Mouse (Mus musculus) intestine, embryonic 14.5 days (tissue): ENCODE measurements around the gene Opcml. TPM values are rescaled to one million over a fixed set of nuclear protein-coding genes. Genes with fewer than 3 reads are reported as not detected.

Experiments used
- ATAC-seq: fragments of 200-750 bp; cut with Nextera tagmentation; replicated peaks from 2 replicates; pipeline ENCODE4 v1.8.0; 2017; ENCODE audit warnings: low read depth, moderate number of reproducible peaks, moderate TSS enrichment, moderate library complexity; ENCODE audit not compliant: low FRiP score, low TSS enrichment
- DNase-seq: peaks from one replicate; pipeline ENCODE4 v3.0.0-alpha.2; 2018; ENCODE audit warnings: low spot score
- H3K27ac ChIP-seq: fragments of 300-500 bp; sonication (generic); 2 replicates; pipeline ENCODE4 v1.5.1; 2014; ENCODE audit warnings: low read depth, mild to moderate bottlenecking, control low read depth
- H3K27me3 ChIP-seq: fragments of 300-500 bp; sonication (generic); replicated peaks from 2 replicates; pipeline ENCODE4 v1.6.1; 2014; ENCODE audit warnings: low read length, control low read depth; ENCODE audit not compliant: control insufficient read depth, insufficient read depth
- H3K36me3 ChIP-seq: fragments of 300-500 bp; sonication (generic); 2 replicates; pipeline ENCODE4 v1.6.1; 2014; ENCODE audit warnings: low read length, control low read depth; ENCODE audit not compliant: control insufficient read depth, insufficient read depth
- H3K4me1 ChIP-seq: fragments of 300-500 bp; sonication (generic); replicated peaks from 2 replicates; pipeline ENCODE4 v1.6.1; 2014; ENCODE audit warnings: low read length, control low read depth, mixed read lengths; ENCODE audit not compliant: control insufficient read depth, insufficient read depth
- H3K4me2 ChIP-seq: fragments of 300-500 bp; sonication (generic); 2 replicates; pipeline ENCODE4 v1.6.1; 2014; ENCODE audit warnings: low read length
- H3K4me3 ChIP-seq: fragments of 300-500 bp; sonication (generic); 2 replicates; pipeline ENCODE4 v1.5.1; 2014; ENCODE audit warnings: low read depth, low read length, control low read depth, mixed read lengths
- H3K9ac ChIP-seq: fragments of 300-500 bp; sonication (generic); 2 replicates; pipeline ENCODE4 v1.6.1; 2014; ENCODE audit warnings: mild to moderate bottlenecking, low read length
- H3K9me3 ChIP-seq: fragments of 300-500 bp; sonication (generic); 2 replicates; pipeline ENCODE4 v1.6.1; 2016; ENCODE audit warnings: low read length, control low read depth; ENCODE audit not compliant: control insufficient read depth
- WGBS: fragments of 180-500 bp; shearing (Covaris S2); extraction: QIAGEN DNeasy Blood & Tissue Kit; methylation state at CpG from one replicate; pipeline ENCODE4 v1.1.7; 2014; 5-methylcytosine and 5-hydroxymethylcytosine counted together
- polyA plus RNA-seq: library from polyadenylated mRNA; unstranded; fragments of >200 nt; fragmentation: Nextera tagmentation; extraction: Ambion mirVana; gene quantifications from 2 replicates; pipeline ENCODE4 v1.2.1, GENCODE M21; 2014

Gene Opcml
- polyA plus RNA-seq, 1 experiment from 2014 or later: 4.1 TPM

DNA sequence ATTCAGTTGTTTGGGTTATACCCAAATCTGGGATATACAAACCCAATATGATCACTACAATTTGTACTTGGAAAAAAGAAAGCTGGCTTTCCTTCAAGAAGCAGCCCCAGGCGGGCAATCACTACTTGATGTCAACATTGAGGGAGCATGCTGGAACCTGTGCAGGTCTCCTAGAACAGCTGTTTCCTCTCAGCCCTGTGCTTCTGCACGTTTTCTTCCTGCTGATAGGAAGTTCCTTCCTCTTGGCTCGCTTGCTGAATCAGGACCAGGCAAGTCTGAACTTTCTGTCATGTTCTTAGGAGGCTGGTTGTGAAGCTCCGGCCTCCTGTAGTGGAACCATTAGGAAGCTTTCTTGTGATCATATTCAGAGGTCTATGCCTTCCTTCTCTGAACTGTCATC, 746.1 kb downstream of the Opcml start:
- Histone ChIP-seq H3K4me3 (no peak overlapping the region), H3K9ac (no peak overlapping the region), H3K27ac (no peak overlapping the region), H3K27me3 (no peaks in the 10 kb centered on the region), H3K9me3 (no peaks in the 10 kb centered on the region), H3K4me2 (no peak overlapping the region), H3K4me1 (no peaks in the 10 kb centered on the region), H3K36me3 (no peaks in the 10 kb centered on the region)
- WGBS: 43% methylated on average over 4 of the region's 4 CpGs
- DNase-seq (no peak), ATAC-seq (no peak)

GRCm38 (mm10) chr9:28548189-28548588, 757.6 kb downstream of the Opcml start:
- WGBS: 70% methylated on average over 9 of the region's 9 CpGs
- Histone ChIP-seq H3K4me3 (no peak overlapping the region), H3K9me3 (no peaks in the 10 kb centered on the region), H3K9ac (no peak overlapping the region), H3K4me1 (no peaks in the 10 kb centered on the region), H3K36me3 (no peaks in the 10 kb centered on the region), H3K4me2 (no peak overlapping the region), H3K27me3 (no peaks in the 10 kb centered on the region), H3K27ac (no peak overlapping the region)
- ATAC-seq (no peak), DNase-seq (no peak)

GRCm38 (mm10) chr9:28552387-28553182, 762.0 kb downstream of the Opcml start:
- H3K4me2 ChIP-seq: no peak overlapping the region
- no peak overlapping the region for H3K4me3 ChIP-seq
- H3K9me3 ChIP-seq: no peaks in the 10 kb centered on the region
- no peak overlapping the region for H3K9ac ChIP-seq
- WGBS: 72% methylated on average over 1 of the region's 1 CpGs
- H3K36me3 ChIP-seq: no peaks in the 10 kb centered on the region
- H3K27ac ChIP-seq: no peak overlapping the region
- ATAC-seq (peak; percentile 66; the same call in 1 of the 2 replicates), DNase-seq (no peak)
- no peaks in the 10 kb centered on the region for H3K27me3 ChIP-seq
- H3K4me1 ChIP-seq: no peaks in the 10 kb centered on the region

GRCm38 (mm10) chr9:28558628-28559027, 768.1 kb downstream of the Opcml start:
- DNase-seq (no peak), ATAC-seq (no peak)
- Histone ChIP-seq H3K36me3 (no peaks in the 10 kb centered on the region), H3K9ac (no peak overlapping the region), H3K4me3 (no peak overlapping the region), H3K9me3 (no peaks in the 10 kb centered on the region), H3K27ac (no peak overlapping the region), H3K4me2 (no peak overlapping the region), H3K27me3 (no peaks in the 10 kb centered on the region), H3K4me1 (no peaks in the 10 kb centered on the region)
- 80% methylated on average over 2 of the region's 2 CpGs for WGBS

GRCm38 (mm10) chr9:28561761-28562160, 771.2 kb downstream of the Opcml start:
- 59% methylated on average over 6 of the region's 6 CpGs for whole genome bisulfite sequencing
- no peak for ATAC-seq
- no peaks in the 10 kb centered on the region for H3K9me3 ChIP-seq

GRCm38 (mm10) chr9:28563066-28563683, 772.6 kb downstream of the Opcml start:
- H3K27me3 ChIP-seq: no peaks in the 10 kb centered on the region
- no peak overlapping the region for H3K4me3 ChIP-seq
- WGBS: 26% methylated on average over 14 of the region's 14 CpGs
- H3K36me3 ChIP-seq: no peaks in the 10 kb centered on the region
- H3K4me1 ChIP-seq: no peaks in the 10 kb centered on the region
- DNase-seq (no peak), ATAC-seq (peak; percentile 53)
- H3K9me3 ChIP-seq: no peaks in the 10 kb centered on the region
- H3K9ac ChIP-seq: no peak overlapping the region
- H3K4me2 ChIP-seq: peak overlapping the region; percentile 20; the same call in 1 of the 2 replicates
- H3K27ac ChIP-seq: no peak overlapping the region

More at GRCm38 (mm10) chr9:28561761-28562160, 771.2 kb downstream of the Opcml start:
- no peak overlapping the region for H3K4me2 ChIP-seq
- H3K4me1 ChIP-seq: no peaks in the 10 kb centered on the region
- no peaks in the 10 kb centered on the region for H3K36me3 ChIP-seq
- H3K27me3 ChIP-seq: no peaks in the 10 kb centered on the region
- no peak for DNase-seq
- H3K4me3 ChIP-seq: no peak overlapping the region
- no peak overlapping the region for H3K27ac ChIP-seq
- no peak overlapping the region for H3K9ac ChIP-seq

GRCm38 (mm10) chr9:28569041-28569522, 778.5 kb downstream of the Opcml start:
- Histone ChIP-seq H3K36me3 (no peaks in the 10 kb centered on the region), H3K27ac (no peak overlapping the region), H3K4me3 (no peak overlapping the region), H3K4me1 (no peaks in the 10 kb centered on the region; the same call in 1 of the 2 replicates), H3K9me3 (no peaks in the 10 kb centered on the region), H3K27me3 (no peaks in the 10 kb centered on the region), H3K4me2 (no peak overlapping the region), H3K9ac (no peak overlapping the region)
- DNase-seq (no peak), ATAC-seq (no peak)
- 25% methylated on average over 8 of the region's 8 CpGs for WGBS

- Histone ChIP-seq H3K27ac (no peak overlapping the region), H3K4me2 (no peak overlapping the region), H3K9ac (no peak overlapping the region), H3K27me3 (no peaks in the 10 kb centered on the region), H3K9me3 (no peaks in the 10 kb centered on the region), H3K36me3 (no peaks in the 10 kb centered on the region), H3K4me3 (no peak overlapping the region), H3K4me1 (no peaks in the 10 kb centered on the region; the same call in 1 of the 2 replicates)
- ATAC-seq (no peak), DNase-seq (no peak)
- WGBS: 32% methylated on average over 2 of the region's 2 CpGs
Measured at GRCm38 (mm10) chr9:28569776-28570175, 779.2 kb downstream of the Opcml start.
